Mouse (Mus musculus) right cerebral cortex, postnatal 36 days (tissue): ENCODE data around the gene Olfr93.
"Not testable (repeated sequence)": the region's sequence is repeated elsewhere in the genome, so short reads cannot be mapped to it uniquely, and the experiment has no call there.

ENCODE experiments used
- DNase-seq, 2 experiments: peaks; one replicate each; pipeline ENCODE4 v3.0.0; 2022; ENCODE audit warnings: low spot score in 2 of 2, mixed read lengths in 1 of 2

Olfr93 gene

DNA sequence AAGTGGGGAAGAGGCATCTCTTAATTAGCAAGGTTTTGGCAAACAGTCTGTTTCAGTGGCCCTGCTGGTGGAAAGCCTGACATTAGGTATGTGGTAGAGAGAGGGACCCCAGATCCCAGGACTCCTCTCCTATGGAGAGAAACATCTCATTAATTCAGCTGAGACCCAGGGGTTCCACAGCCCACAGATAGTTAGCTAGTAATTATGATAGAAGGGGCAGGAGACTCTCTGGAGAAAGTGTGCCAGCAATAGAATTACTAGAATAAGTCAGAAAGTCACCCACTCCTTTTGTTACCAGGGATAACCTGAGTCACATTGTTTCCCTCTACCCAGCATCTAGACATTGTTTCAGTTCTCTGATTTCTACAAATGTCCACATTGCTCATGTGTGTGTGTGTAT lies at the start of gene Olfr93:
TSS of gene Olfr93 (minus strand) at position 101 of the 400 bp plus-strand sequence.
- no peak for DNase-seq

DNA sequence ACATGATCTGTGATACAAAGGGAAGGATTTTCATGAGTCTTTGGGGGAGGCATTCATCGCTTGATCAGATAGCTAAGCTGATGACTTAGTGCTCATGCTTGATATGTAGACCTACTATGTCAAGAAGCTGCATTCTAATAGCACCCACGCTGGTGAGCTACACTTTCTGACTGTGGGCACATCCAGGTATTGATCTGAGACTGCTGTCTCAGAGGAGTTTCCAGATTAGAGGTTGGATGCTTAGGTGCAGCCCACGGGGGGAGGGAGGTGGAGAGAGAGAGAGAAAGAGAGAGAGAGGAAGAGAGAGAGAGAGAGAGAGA lies 42.6 kb upstream of the Olfr93 start:
- DNase-seq = no peak

DNA sequence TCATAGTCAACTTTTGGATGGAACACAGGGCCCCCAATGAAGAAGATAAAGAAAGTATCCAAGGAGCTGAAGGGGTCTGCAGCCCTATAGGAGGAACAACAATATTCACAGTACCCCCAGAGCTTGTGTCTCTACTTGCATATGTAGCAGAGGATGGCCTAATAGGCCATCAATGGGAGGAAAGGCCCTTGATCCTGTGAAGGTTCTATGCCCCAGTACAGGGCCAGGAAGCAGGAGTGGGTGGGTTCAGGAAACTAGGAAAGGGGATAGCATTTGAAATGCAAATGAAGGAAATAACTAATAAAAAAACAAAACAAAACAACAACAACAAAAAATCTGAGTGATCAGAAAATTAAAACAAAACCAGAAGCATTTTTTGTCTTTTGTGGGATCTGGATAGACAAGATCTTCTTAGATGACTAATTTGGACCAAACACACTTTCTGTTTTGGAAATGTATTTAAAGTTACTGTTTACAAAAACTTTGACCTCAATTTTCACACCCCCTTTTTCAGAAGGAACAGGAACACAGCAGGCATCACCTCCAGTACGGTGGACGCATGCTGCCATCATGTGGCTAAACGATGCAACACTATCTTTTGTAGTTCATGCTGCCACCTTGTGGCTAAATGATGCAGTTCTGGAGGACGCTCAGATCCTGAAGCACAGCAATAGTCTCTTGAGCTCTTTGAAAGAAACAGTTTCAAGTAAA lies 42.1 kb upstream of the Olfr93 start:
- peak; percentile 76 for DNase-seq

DNA sequence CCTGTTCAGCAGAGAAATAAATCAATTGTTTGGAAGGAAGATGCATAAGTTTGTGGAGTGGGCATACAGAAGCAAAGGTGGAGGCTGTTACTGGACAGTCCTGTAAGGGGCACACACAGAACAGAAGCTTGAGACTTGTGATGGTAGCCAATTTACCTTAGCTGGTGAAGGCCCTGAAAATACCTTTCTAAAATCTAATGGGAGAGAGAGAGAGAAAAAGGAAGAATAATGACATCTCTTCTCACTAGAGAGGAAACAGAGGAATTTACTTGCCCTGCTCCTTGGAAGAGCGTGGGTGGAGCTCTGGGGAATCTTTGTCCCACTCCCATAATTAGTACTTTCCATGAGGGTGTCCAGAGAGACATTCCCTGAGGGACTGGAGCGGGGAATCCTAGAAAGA lies 39.6 kb upstream of the Olfr93 start, which contains the start of gene Olfr94:
TSS of gene Olfr94 (minus strand) at position 101 of the 400 bp plus-strand sequence.
- no peak for DNase-seq

DNA sequence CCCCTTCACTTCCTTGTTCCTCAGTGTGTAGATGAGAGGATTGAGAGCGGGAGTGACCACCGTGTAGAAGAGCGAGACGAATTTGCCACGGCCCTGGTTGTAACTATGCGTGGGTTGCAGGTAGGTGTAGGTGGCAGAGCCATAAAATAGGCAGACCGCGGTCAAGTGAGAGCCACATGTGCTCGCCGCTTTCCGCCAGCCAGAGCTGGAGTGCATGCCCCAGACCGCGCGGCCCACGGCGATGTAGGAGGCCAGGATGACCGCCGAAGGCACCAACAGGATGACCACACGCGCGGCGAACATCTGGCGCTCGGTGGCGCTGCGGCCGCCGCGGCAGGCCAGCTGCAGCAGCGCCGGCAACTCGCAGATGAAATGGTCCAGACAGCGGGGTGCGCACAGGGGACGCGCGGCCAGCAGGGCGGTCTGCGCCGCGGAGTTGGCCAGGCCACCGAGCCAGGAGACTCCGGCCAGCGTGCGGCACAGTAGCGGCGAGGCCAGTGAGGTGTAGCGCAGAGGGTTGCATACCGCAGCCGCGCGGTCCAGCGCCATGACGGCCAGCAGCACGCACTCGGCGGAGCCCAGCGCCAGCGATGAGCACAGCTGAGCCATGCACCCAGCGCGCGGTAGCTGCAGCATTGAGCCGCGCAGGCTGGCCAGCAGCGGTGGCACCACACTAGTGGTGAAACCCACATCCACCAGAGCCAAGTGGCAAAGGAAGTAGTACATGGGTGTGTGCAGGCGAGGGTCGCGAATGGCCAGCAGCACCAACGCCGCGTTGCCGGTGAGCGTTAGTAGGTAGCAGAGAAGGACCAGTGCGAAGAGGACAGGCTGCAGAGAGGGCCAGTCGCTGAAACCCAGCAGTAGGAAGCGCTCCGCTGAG lies 35.8 kb upstream of the Olfr93 start:
- peak in 1 of 2 experiments; percentile 12 for DNase-seq

DNA sequence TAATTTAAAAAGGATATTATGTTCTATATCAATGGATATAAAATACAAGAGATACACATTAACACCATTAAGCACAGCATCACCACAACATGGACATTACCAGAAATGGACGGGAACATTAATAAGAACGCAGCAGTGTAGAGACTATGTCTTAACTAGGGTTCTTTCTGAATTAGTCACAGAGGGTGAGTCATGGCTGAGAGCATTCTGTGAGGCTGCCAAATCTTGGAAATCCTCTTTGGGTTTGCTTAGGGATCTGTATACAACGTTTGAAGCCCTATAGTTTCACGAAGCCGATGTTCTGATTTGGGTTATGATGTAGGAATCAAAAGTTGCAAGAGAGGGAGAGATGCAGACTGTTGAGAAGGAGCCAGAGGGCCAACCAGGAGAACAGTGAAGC lies 33.5 kb upstream of the Olfr93 start:
- DNase-seq = no peak

DNA sequence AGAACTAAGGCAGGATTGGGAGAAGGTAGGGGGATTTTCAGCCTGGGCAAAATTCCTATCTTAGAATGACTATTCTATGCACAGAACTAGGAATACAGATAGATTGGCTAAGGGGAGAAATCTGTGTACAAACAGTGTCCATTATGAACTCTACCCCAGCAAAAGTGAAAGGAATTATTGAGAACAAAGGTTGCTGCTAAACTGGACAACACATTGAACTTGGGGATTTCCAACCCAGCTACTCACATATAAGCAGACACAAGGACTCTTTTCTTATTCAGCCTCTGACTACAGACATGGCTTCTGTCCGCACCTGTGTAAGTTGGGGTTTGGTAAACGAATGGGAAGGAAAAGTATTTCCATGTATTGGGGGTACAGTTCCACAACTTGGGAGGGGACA lies 32.4 kb upstream of the Olfr93 start, which contains the start of gene Ubd:
TSS of gene Ubd (plus strand) at position 237 of the 400 bp plus-strand sequence.
- DNase-seq = no peak

DNA sequence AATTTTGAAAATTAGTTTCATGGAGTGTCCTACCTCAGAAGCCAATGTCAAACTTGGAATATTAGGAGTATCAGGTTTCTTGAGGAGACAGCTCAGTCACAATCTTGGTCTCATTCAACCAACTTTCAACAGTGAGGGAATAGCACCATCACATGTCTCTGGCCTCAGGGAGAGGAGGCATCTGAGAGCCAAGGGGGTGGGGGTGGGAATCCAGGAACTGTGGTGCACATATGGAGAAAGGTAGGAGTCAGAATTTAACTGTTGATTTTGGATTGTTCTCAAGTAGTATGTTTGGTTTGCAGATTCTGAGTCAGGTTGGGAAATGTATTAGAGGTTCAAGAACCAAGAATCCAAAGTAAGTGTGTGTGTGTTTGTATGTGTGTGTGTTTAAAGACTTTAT lies 31.7 kb upstream of the Olfr93 start:
- DNase-seq = no peak

DNA sequence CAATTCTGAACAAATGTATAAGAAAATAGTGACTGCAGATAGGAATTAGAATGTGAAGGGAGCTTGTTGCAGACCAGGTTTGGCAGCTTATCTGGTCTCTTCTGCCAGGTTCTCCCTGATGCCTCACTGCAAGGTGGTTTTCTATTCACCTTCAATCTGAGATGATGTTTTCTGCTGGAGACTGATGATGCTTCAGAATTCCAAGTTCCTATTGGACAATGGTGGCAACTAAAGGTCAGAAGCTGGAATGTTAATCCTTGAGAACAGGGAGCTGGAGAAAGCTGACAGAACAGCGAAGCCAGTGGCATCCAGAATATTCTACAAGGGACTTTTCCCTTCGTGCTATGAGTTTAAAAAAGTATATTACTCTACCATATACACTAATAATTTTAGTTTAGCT lies 29.4 kb upstream of the Olfr93 start:
- no peak for DNase-seq

DNA sequence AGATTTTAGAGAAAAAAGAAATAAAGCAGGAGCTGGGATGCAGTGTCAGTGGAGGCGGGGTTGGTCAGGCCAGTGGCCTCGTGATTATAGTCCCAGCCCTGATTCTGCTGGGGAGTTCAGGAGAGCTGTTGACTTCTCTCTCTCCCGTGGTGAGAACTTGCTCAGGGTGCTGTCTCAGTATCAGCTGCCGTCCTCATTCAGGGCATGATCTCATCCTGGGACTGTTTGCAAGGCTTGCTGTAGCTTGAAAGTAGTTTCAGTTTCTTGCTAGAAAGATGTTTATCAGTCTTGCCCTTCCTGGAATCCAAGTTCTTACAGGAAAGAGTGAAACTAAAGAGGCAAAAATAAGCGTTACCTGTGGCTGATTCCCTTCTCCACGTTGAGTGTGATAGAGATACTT lies 24.2 kb upstream of the Olfr93 start:
- no peak for DNase-seq

DNA sequence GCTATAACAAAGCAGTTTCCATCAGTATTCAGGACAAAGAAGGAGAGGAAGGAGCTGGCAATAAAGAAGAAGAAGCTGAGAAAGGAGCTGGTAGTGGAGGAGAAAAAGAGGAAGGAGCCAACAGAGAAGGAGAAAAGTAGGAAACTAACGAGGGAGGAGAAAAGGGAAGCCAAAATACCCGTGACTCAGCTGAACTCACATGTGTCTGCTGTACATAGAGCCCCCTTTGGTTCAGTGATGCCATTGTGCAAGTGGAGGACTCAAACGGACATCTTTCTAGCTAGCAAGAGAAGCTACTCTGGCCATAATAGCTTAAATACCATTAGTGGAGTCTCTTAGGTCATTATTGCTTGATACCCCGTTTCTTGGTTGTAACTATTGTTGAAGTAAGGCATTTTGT lies 29.9 kb downstream of the Olfr93 start:
- not testable (repeated sequence) for DNase-seq

DNA sequence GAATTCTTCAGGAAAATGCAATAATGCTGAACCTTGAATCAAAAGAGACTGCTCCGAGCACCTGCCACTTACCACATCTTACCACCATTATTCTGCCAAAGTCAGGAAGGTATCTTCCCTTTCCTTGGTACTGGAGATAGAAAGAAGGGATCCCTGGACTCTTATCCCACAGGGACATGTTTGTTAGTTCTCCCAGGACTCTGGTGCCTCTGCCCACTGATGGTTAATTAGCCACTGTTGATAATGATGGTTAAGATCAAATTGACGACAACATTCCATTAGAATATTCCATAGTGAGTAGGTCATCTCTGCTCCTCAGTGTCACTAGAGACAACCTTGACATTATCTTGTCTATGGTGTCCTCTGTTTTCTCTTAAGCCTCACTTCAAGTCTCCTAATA lies 41.3 kb downstream of the Olfr93 start, which contains the start of gene Olfr92:
TSS of gene Olfr92 (minus strand) at position 101 of the 400 bp plus-strand sequence.
- no peak for DNase-seq

DNA sequence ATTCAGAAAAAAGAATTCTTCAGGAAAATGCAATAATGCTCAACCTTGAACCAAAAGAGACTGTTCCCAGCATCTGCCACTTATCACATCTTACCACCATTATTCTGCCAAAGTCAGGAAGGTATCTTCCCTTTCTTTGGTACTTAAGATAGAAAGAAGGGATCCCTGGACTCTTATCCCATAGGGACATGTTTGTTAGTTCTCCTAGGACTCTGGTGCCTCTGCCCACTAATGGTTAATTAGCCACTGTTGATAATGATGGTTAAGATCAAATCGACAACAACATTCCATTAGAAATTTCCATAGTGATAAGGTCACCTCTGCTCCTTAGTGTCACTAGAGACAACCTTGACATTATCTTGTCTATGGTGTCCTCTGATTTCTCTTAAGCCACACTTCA lies 63.1 kb downstream of the Olfr93 start, which contains the start of gene Olfr91:
TSS of gene Olfr91 (minus strand) at position 101 of the 400 bp plus-strand sequence.
- no peak for DNase-seq

DNA sequence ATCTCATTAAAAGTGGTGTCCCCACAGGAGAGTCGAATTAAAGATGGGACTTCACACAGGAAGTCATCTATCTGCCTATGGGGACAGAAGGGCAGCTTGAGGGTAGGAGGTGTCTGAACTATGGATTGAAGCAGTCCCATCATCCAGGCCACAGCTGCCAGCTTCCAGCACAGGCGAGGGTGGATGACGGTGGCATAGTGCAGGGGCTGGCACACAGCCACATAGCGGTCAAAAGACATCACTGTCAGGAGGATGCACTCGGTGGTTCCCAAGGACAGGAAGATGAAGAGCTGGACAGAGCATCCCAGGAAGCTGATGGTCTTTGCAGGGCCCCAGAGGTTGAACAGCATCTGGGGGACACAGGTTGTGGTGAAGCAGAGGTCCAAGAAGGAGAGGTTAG lies 68.0 kb downstream of the Olfr93 start:
- DNase-seq = no peak

DNA sequence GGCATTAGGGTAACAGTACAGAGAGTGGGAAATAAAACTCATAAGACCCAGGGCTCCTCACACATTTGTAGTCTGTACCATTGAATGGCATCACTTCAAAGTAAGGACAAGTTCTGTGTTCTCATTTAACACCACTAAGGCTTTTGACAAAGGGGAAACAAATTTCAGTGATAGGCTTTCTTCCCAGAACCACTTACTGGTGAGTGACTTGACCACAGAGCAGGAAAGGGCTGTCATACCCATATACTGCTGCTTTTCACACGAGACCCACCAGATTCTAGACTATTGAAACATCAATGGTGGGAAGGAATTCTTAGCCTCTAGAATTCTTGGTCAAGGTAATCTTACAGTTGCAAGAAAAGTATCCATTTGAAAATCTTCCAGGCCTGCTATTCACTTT lies 69.1 kb downstream of the Olfr93 start:
- DNase-seq = no peak
